Mouse (Mus musculus) gastrocnemius, postnatal 25 days (tissue): ENCODE results near the gene Zbtb45. TPM values are rescaled to one million over a fixed set of nuclear protein-coding genes. Genes with fewer than 3 reads are reported as not detected.

Experiments used
- DNase-seq: peaks from one replicate; pipeline ENCODE4 v3.0.0; 2022
- total RNA-seq, 2 experiments: library from RNA; stranded (reverse); gene quantifications; 1 replicate in 1 of 2; 2 replicates in 1 of 2; pipeline ENCODE4 v1.2.3; 2021

Zbtb45 gene
- total RNA-seq, 2 experiments from 2014 or later, result 2.7 to 4.9 TPM

DNA sequence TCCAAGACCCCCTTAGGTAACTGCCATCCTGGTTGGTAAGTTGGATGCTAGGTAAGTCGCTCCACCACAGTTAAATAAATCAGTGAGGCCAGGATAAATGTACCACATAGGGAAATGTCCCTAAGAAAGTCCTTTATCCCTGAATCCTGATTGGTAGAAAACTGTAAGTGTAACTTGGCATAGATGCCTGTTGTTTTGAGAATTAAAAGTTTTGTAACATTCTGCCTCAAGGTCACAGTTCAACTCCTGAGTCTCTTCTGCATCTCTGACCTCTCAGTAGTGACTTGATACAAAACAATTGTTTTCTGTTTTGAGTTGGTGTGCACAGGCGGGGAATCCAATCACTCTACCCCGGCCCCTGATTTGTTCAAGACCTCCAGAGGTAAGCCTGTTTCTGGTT lies 11.0 kb downstream of the Zbtb45 start, which contains the start of gene Trim28:
Gene Trim28 (plus strand): TSS at position 264 of the 400 bp plus-strand sequence.
- DNase-seq, result no peak

- no peak for DNase-seq
Observed at GRCm38 (mm10) chr7:12998053-12998452, 11.8 kb downstream of the Zbtb45 start, which contains the start of gene Slc27a5. Slc27a5 (minus strand) TSS chr7:12998192.

DNA sequence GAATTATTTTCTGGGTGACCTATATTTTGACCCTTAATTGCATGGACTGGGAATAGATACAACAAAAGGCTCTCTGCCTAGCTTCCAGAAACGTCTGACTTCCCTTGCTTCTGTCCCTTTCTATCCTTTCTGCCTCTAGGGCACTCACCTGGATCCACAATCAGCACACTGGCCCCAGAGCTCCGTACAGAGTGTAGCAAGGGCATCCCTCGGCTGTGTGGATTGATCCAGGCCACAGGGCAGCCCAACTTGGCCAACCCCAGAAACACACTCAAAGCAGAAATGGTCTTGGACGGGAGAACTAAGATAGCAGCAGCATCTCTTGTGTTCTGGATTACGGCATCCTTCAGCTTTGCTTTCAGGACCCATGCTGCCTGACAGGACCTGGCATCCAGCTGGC lies 12.6 kb downstream of the Zbtb45 start:
- no peak for DNase-seq

DNA sequence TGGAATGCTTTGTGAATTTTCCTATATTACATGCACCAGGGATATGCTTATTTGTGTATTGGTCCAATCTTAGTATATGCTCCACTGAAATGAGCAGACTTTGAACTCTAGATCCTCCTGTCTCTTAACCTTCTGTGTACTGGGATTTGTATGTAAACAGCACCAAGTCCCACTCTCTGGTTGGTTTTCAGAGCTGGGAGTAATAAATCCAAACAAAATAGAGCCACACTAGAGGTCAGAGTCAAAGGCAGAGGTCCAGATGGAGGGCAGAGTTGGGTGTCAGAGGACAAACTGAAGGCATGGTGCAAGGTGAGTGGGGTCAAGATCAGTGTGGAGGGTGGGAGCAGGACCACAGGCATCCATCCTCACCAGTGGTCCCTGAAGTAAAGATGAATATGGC lies 14.0 kb downstream of the Zbtb45 start:
- DNase-seq, result no peak

DNA sequence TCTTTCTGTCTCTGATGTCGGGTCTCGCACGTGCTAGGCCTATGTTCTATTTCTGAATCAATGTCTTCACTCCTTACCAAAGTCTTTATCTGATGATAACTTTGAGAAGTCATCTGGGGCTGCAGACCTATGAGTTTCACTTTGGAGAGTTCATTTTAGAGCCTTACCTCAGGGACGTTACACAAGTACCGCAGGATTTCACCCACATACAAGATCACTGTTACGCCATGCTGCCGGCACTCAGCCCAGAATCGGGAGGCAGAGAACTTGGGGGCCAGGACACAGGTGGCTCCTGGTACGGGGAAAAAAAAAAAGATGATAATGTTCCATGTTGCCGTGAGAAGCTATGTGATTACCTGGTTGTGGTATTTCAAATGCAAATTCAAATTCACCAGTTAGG lies 16.7 kb downstream of the Zbtb45 start:
- DNase-seq, result no peak

GRCm38 (mm10) chr7:12992222-12992621 lies 17.6 kb downstream of the Zbtb45 start:
- no peak for DNase-seq

GRCm38 (mm10) chr7:12987409-12988189 lies 22.2 kb downstream of the Zbtb45 start:
- no peak for DNase-seq

- DNase-seq, result no peak
Observed at GRCm38 (mm10) chr7:12986906-12987305, 22.9 kb downstream of the Zbtb45 start.

- no peak for DNase-seq
Observed at GRCm38 (mm10) chr7:12985724-12986123, 24.1 kb downstream of the Zbtb45 start.

- no peak for DNase-seq
Observed at GRCm38 (mm10) chr7:12980291-12980690, 29.5 kb downstream of the Zbtb45 start.

- no peak for DNase-seq
Observed at GRCm38 (mm10) chr7:12979776-12980175, 30.1 kb downstream of the Zbtb45 start.

DNA sequence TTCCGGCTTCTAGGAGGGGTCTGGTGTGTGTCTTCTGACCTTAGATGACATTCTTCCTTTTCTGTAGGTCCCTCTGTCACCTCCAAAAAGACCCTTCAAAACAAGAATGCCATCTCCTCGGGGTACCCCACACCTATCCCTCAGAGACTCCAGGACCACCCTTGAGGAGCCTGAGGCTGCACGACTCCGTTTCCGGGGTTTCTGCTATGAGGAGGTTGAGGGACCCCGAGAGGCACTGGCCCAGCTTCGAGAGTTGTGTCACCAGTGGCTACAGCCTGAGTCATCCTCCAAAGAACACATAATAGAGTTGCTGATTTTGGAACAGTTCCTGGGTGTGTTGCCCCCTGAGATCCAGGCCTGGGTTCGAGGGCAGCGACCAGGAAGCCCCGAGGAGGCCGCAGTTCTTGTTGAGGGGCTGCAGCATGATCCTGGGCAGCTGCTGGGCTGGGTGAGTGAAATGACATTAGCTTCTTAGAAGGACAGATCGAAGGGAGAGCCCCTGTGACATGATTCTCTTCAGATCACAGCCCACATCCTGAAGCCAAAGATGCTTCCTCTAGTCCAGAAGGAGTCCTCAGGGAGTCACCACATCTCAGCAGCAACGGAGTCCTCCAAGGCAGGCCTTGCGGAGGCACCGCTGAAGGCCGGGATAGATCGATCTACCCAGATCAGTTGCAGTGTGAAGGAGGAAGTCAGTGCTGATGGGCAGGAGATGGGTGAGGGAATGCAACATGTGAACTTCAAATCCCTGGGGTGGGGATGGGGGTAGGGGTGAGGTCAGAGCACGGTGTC lies 30.7 kb downstream of the Zbtb45 start:
- no peak for DNase-seq

DNA sequence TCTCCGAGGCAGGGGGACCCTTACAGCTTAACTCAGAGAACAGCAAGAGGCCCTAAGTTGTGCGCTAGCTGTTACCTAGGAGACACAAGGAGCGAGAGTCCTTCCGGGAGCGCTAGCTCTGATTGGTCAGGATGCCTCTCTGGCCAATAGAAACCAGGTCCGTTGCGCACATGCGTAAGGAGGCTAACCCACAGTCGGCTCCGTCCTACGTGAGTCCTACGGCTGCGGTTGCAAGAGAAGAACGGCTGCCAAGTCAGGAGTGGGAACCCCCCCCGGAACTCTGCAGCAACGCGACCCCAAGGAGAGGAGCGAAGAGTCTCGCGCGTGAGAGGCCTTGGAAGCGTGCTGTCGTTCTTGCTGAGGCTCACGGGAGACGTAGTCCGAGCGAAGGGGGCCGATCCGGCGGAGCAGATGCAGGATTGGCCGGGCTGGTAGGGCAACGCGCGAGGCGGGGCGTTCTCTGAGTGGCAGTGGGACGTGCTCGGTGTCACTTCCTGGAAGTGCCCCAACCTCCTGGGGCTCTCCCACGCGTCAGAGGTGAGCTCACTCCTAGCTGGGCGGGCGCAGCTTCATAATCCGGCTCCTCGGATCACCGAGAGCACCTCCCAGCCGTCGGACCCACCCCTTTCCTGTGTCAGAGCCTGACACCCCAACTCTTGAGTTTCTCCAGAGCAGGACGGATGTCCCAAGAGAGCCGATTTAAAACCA lies 32.0 kb downstream of the Zbtb45 start, which contains the start of gene Zfp446:
Gene Zfp446 (plus strand): TSS at position 167 of the 708 bp plus-strand sequence.
- DNase-seq, result peak; percentile 99

DNA sequence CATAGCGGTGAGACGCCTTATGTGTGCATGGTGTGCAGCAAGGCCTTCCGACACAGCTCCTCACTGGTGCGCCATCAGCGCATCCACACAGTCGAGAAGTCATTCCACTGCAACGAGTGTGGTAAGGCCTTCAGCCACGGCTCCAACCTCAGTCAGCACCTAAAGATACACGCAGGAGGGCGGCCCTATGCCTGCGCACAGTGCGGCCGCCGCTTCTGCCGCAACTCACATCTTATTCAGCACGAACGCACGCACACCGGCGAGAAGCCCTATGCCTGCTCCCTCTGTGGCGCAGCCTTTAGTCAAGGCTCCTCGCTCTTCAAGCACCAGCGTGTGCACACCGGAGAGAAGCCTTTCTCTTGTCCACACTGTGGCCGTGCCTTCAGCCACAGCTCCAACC lies 38.9 kb downstream of the Zbtb45 start:
- DNase-seq, result no peak

DNA sequence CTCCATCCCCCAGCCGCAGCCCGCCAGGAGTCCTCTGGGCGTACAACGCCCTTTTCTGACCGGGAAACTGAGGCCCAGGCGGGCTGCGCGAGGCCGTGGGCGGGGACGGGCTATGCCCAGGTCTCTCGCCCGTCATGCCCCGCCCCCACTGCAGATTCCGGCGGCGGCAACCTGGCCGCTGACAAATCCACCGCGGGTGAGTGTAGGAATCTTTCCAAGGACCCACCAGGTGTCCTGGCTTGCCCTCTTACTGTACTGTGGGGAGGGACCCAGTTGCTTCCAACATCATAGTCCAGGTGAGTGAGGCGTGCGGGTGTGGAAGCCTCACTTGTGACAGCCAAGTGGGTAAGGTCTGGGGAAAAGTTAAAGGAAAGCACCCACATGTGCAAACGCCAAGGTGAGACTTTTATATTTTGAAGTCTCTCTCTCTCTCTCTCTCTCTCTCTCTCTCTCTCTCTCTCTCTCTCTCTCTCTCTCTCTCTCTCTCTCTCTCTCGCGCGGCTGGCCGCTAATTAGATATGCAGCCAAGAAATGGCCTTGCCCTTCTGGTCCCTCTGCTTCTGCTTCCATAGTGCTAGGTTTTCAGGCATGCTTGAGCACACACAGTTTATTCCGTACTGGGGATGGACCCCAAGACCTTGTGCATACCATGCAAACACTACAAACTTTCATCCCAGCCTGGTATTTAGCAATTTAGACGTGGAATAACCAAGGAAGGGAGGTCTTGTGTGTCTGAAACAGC lies 43.6 kb downstream of the Zbtb45 start:
- DNase-seq, result peak; percentile 56

- DNase-seq, result peak; percentile 92
Observed at GRCm38 (mm10) chr7:12965678-12966091, 44.1 kb downstream of the Zbtb45 start, which contains the start of gene Zfp324. Zfp324 (plus strand) TSS chr7:12965838.

DNA sequence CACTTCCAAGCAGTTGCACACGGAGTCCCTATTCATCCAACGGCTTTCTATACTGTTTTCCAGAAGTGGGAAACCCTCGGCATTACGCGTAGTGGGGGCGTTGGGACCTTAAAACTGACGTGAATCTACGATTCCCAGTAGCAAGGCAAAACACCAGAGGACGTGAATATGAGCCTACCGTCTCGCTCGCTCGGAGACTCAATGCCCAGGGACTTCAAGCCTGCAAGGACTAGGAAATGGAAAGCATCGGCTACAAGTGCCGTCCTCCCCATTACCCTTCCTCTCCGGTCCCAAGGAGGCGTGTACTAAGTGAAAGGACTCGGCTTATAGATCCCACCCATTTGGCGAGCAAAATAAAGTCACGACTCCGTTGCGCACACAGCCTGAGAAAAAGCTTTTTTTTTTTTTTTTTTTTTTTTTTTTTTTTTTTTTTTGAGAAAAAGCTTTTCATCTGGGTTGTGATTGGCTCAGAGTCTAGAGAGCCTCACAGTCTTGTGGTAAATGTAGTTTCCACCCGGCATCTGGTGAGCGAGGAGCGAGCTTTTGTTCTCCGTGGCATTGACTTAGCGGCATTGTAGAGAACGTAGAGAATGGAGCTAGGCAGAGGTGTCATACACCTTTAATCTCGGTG lies 48.2 kb downstream of the Zbtb45 start:
- peak; percentile 26 for DNase-seq

DNA sequence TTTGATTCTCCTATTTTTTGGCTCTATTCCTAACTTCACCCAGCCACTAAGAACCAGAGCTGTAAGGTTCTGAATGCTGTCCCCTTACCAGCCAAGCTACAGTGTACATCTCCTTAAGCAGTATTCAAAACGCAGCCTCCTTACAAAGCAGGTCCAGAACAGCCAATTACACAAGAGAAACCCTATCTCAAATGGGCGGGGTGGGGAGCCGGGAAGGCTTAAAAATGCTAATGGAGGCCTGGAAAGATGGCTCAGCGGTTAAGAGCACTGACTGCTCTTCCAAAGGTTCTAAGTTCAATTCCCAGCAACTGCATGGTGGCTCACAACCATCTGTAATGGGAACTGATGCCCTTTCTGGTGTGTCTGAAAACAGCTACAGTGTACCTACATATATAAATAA lies 50.1 kb downstream of the Zbtb45 start:
- no peak for DNase-seq

DNA sequence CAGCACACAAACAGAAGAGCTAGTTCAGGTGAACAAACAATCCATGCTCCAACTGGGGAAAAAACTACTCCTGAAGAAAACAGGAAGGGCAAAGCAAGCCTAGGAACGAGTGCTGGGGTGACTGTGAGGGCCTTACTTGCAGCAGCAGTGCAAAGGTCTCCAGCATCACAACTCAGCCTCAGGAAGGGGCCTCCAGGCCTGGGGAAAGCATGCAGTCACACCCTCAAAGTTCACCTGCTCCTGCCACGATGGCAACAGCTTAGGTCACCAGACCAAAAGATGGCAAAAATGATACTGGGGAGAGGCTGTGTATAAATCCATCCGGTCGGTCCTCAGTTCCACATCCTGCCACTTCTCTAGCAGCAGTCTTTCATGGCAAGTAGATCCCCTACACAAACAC lies 50.9 kb downstream of the Zbtb45 start:
- DNase-seq, result no peak

DNA sequence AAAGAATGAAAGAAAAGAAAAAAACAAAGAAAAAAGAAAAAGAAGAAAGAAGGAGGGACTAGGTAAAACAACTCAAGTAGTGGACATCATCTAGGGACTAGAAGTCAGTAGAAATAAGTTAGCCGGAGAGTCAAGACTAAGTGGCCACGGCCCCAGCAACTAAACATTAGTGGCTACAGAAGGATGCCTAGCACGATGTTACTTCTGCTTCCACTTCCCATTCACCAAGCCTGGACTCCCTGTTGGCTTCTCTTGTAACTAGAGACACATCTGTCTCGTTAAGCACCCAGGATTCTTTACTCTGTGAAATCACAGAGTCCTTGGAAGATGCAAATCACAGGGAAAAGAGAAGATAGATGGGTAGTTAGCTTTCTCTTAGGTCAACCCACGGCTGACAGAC lies 52.3 kb downstream of the Zbtb45 start:
- DNase-seq, result no peak

DNA sequence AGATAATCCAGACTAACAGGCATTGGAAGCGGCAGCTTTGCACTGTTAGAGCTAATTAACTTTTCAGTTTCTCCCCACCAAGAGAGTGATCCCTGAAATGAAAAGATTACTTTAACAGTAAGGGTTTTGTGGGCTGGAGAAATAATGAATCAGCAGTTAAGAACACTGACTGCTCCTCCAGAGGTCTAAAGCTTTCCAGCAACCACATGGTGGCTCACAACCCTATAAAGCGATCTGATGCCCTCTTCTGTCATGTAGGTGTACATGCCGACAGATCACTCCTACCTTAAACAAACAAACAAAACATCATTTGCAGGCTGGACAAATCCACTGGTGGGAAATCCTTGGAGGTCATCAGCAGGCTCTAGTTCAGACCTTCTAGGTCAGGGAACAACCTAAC lies 54.9 kb downstream of the Zbtb45 start:
- DNase-seq, result no peak
